Mouse (Mus musculus): ENCODE data around the gene Ocel1. TPM values are rescaled to one million over a fixed set of nuclear protein-coding genes. Genes with fewer than 3 reads are reported as not detected.
A peak's percentile ranks its signal among the peaks of the same experiment; 100 is the strongest.

Ocel1 gene
- total and polyA plus RNA-seq, 2 experiments, result 8.0 to 9.2 TPM

GRCm38 (mm10) chr8:71395071-71395470 is 24.0 kb downstream of the Ocel1 start:
- H3K36me3 ChIP-seq (ENCODE audit: control insufficient read depth, insufficient read depth, low read length), result peaks cover 2% of the 10 kb centered on the region; the same call in 1 of the 2 replicates
- H3K4me1 ChIP-seq (ENCODE audit: control insufficient read depth, insufficient read depth, low read length), result peaks cover 12% of the 10 kb centered on the region
- H3K4me3 ChIP-seq (ENCODE audit: insufficient read depth, low read depth, low read length), result peak overlapping the region; percentile 69
- H3K79me2 ChIP-seq (ENCODE audit: control insufficient read depth, insufficient read depth, low read length), result peaks cover 10% of the 10 kb centered on the region; the same call in 1 of the 2 replicates
- H3K27me3 ChIP-seq (ENCODE audit: control insufficient read depth, insufficient read depth, low read length), result no peaks in the 10 kb centered on the region
- no peak for TF ChIP-seq CTCF (IDR thresholded peaks at IDR 0.05; ENCODE audit: low read depth, low read length)
- no peak for TF ChIP-seq POLR2A (IDR thresholded peaks at IDR 0.05; ENCODE audit: extremely low read depth, insufficient read depth, low read length)
- H3K9ac ChIP-seq (ENCODE audit: low read depth, low read length), result peak overlapping the region; percentile 72
- 81% methylated on average over 10 of the region's 10 CpGs for WGBS
- H3K27ac ChIP-seq (replicated peaks; ENCODE audit: insufficient read depth, low read depth, low read length), result peak overlapping the region; percentile 84
- no peak for DNase-seq (ENCODE audit: extremely low read depth, low read depth, low spot score)

DNA sequence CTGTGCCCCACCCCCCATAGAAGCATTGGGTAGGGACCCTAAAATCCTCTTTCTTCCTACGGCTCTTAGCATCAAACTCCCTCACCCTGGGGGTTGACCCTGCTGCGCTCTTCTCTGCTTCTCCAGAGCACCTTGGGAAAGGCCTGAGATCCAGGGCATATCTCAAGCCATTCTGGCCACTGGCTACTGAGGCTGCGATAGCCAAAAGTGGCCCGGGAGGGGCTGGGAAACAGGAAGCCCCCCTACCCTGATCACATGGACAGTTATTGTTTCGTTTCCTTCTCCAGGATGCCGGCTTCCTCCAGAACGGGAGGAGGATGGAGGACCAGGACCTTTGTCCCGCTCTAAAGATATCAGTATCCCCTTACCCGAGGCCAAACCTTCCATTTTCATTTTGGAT is 24.5 kb downstream of the Ocel1 start, which contains the start of gene Ushbp1:
Ushbp1 (minus strand) TSS at position 174 of the 400 bp plus-strand sequence.
- TF ChIP-seq POLR2A (IDR thresholded peaks at IDR 0.05; ENCODE audit: extremely low read depth, insufficient read depth, low read length), result 0 out of 2 replicates have a peak, but pooled peaks have one; percentile 24
- no peak for TF ChIP-seq CTCF (IDR thresholded peaks at IDR 0.05; ENCODE audit: low read depth, low read length)
- peaks cover 12% of the 10 kb centered on the region for H3K4me1 ChIP-seq (ENCODE audit: control insufficient read depth, insufficient read depth, low read length)
- H3K27ac ChIP-seq (replicated peaks; ENCODE audit: insufficient read depth, low read depth, low read length), result peak within 1 kb of the TSS; percentile 84
- 83% methylated on average over 9 of the region's 9 CpGs for WGBS
- H3K27me3 ChIP-seq (ENCODE audit: control insufficient read depth, insufficient read depth, low read length), result no peaks in the 10 kb centered on the region
- peaks cover 2% of the 10 kb centered on the region; the same call in 1 of the 2 replicates for H3K36me3 ChIP-seq (ENCODE audit: control insufficient read depth, insufficient read depth, low read length)
- peak within 1 kb of the TSS; percentile 69 for H3K4me3 ChIP-seq (ENCODE audit: insufficient read depth, low read depth, low read length)
- peak within 1 kb of the TSS; percentile 72 for H3K9ac ChIP-seq (ENCODE audit: low read depth, low read length)
- DNase-seq (ENCODE audit: extremely low read depth, low read depth, low spot score), result no peak
- peaks cover 10% of the 10 kb centered on the region; the same call in 1 of the 2 replicates for H3K79me2 ChIP-seq (ENCODE audit: control insufficient read depth, insufficient read depth, low read length)

DNA sequence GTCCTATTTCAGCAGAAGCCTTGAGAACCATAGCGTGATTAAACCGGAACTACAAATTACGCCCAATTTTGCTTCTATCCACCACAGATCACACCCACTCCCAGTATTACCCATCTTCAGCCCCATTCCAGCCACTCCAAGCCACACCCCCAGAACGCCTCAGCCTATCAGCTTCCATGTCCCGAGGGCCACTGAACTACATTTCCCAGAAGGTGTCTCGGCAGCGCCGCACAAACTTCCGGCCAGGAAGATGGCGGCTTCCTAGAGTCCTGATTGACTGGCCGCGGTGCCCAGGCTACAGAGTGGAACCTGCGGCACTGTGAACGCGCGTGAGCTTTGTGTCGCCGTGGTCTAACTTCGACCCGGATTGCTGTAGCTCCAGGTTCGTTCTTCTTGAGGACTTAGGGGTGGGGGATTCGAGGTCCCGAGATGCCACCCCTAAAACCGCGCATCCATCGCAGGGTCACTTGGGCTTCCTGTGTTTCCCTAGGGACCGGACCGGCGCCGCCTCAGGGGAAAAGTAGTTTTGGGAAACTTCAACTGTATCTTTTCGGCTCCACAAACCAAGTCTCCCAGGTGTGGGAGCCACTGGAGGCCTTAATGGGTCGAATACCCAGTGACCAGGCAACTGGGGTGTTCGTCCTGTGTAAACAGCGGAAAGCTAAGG is 25.7 kb downstream of the Ocel1 start, which contains the start of gene Babam1:
Babam1 (plus strand) TSS at position 223 of the 667 bp plus-strand sequence.
- WGBS, result under 1% methylated on average over 34 of the region's 34 CpGs
- TF ChIP-seq CTCF (IDR thresholded peaks at IDR 0.05; ENCODE audit: low read depth, low read length) (no peak), POLR2A (IDR thresholded peaks at IDR 0.05; ENCODE audit: extremely low read depth, insufficient read depth, low read length) (peak; percentile 15; the same call in 1 of the 2 replicates)
- peaks cover 10% of the 10 kb centered on the region; the same call in 1 of the 2 replicates for H3K79me2 ChIP-seq (ENCODE audit: control insufficient read depth, insufficient read depth, low read length)
- peak within 1 kb of the TSS; percentile 83 for H3K4me3 ChIP-seq (ENCODE audit: insufficient read depth, low read depth, low read length)
- H3K27ac ChIP-seq (replicated peaks; ENCODE audit: insufficient read depth, low read depth, low read length), result peak within 1 kb of the TSS; percentile 72
- peaks cover 2% of the 10 kb centered on the region; the same call in 1 of the 2 replicates for H3K36me3 ChIP-seq (ENCODE audit: control insufficient read depth, insufficient read depth, low read length)
- DNase-seq (ENCODE audit: extremely low read depth, low read depth, low spot score), result peak; percentile 100
- peak within 1 kb of the TSS; percentile 79 for H3K9ac ChIP-seq (ENCODE audit: low read depth, low read length)
- peaks cover 12% of the 10 kb centered on the region for H3K4me1 ChIP-seq (ENCODE audit: control insufficient read depth, insufficient read depth, low read length)
- H3K27me3 ChIP-seq (ENCODE audit: control insufficient read depth, insufficient read depth, low read length), result no peaks in the 10 kb centered on the region

DNA sequence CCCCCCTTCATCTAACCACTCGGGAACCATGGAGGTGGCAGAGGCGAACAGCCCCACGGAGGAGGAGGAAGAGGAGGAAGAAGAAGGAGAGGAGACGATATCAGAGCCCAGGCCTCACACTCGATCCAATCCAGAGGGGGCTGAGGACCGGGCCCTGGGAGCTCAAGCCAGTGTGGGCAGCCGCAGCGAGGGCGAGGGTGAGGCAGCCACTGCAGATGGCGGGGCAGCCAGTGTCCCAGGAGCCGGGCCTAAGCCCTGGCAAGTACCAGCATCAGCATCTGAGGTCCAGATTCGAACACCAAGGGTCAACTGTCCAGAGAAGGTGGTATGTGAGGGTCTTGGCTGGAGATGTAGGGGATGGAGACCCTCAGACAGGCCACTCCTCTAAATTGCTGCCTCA is 26.6 kb downstream of the Ocel1 start:
- TF ChIP-seq CTCF (IDR thresholded peaks at IDR 0.05; ENCODE audit: low read depth, low read length), result no peak
- TF ChIP-seq POLR2A (IDR thresholded peaks at IDR 0.05; ENCODE audit: extremely low read depth, insufficient read depth, low read length), result no peak
- WGBS, result 86% methylated on average over 12 of the region's 12 CpGs
- H3K4me3 ChIP-seq (ENCODE audit: insufficient read depth, low read depth, low read length), result no peak overlapping the region
- H3K4me1 ChIP-seq (ENCODE audit: control insufficient read depth, insufficient read depth, low read length), result peaks cover 12% of the 10 kb centered on the region
- no peak overlapping the region for H3K27ac ChIP-seq (replicated peaks; ENCODE audit: insufficient read depth, low read depth, low read length)
- no peak overlapping the region for H3K9ac ChIP-seq (ENCODE audit: low read depth, low read length)
- peaks cover 10% of the 10 kb centered on the region; the same call in 1 of the 2 replicates for H3K79me2 ChIP-seq (ENCODE audit: control insufficient read depth, insufficient read depth, low read length)
- DNase-seq (ENCODE audit: extremely low read depth, low read depth, low spot score), result no peak
- peaks cover 2% of the 10 kb centered on the region; the same call in 1 of the 2 replicates for H3K36me3 ChIP-seq (ENCODE audit: control insufficient read depth, insufficient read depth, low read length)
- H3K27me3 ChIP-seq (ENCODE audit: control insufficient read depth, insufficient read depth, low read length), result no peaks in the 10 kb centered on the region

DNA sequence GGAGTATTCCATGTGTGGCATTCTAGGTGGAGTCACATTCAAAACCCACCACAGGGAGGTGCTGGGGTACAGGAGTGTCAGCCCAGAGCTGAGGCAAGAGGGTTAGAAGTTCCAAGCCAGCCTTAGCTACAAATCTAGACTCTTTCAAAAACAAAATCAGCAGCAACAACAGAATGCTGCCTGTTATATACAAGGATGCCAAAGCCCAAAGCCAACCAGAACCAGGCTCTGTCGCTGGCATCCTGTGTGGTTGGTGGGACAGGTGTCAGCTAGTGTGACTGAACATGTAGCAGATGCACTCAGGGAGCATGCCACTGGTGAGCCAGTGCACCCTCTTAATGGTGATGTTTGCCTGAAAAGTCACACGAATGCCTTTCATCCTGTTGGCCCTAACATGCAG is 29.7 kb downstream of the Ocel1 start:
- TF ChIP-seq POLR2A (IDR thresholded peaks at IDR 0.05; ENCODE audit: extremely low read depth, insufficient read depth, low read length) (no peak), CTCF (IDR thresholded peaks at IDR 0.05; ENCODE audit: low read depth, low read length) (no peak)
- peaks cover 18% of the 10 kb centered on the region for H3K4me1 ChIP-seq (ENCODE audit: control insufficient read depth, insufficient read depth, low read length)
- WGBS, result 99% methylated on average over 2 of the region's 2 CpGs
- H3K79me2 ChIP-seq (ENCODE audit: control insufficient read depth, insufficient read depth, low read length), result peaks cover 10% of the 10 kb centered on the region; the same call in 1 of the 2 replicates
- peaks cover 2% of the 10 kb centered on the region; the same call in 1 of the 2 replicates for H3K36me3 ChIP-seq (ENCODE audit: control insufficient read depth, insufficient read depth, low read length)
- H3K27me3 ChIP-seq (ENCODE audit: control insufficient read depth, insufficient read depth, low read length), result no peaks in the 10 kb centered on the region
- DNase-seq (ENCODE audit: extremely low read depth, low read depth, low spot score), result no peak
- no peak overlapping the region for H3K9ac ChIP-seq (ENCODE audit: low read depth, low read length)
- no peak overlapping the region for H3K4me3 ChIP-seq (ENCODE audit: insufficient read depth, low read depth, low read length)
- H3K27ac ChIP-seq (replicated peaks; ENCODE audit: insufficient read depth, low read depth, low read length), result no peak overlapping the region
